Mouse (Mus musculus) MEL (cell line): ENCODE data around the gene Ppm1m. TPM values are rescaled to one million over a fixed set of nuclear protein-coding genes. Genes with fewer than 3 reads are reported as not detected.

Source experiments
- DNase-seq: peaks from one replicate; pipeline ENCODE4 v3.0.0; 2011; ENCODE audit warnings: low read depth, low spot score
- H3K27ac ChIP-seq: 2 replicates; pipeline ENCODE4 v1.5.1; 2012; ENCODE audit warnings: low read depth, mild to moderate bottlenecking, control low read depth, low read length, moderate library complexity; ENCODE audit not compliant: control insufficient read depth
- H3K27me3 ChIP-seq, 2 experiments: fragments of 150-350 bp in 1 of 2; sonication (generic) in 1 of 2; 2 replicates each; pipeline ENCODE4 v1.6.1; 2012; ENCODE audit warnings: low read length in 2 of 2, mild to moderate bottlenecking in 2 of 2, improper control_type of control experiment in 1 of 2, moderate library complexity in 1 of 2; ENCODE audit not compliant: insufficient read depth in 2 of 2, control insufficient read depth in 1 of 2
- H3K36me3 ChIP-seq, 2 experiments: 2 replicates each; pipeline ENCODE4 v1.6.1; 2012 to 2014; ENCODE audit warnings: low read length in 2 of 2, improper control_type of control experiment in 1 of 2, inconsistent platforms in 1 of 2, mild to moderate bottlenecking in 1 of 2; ENCODE audit not compliant: insufficient read depth in 2 of 2, control insufficient read depth in 1 of 2
- H3K4me1 ChIP-seq, 2 experiments: fragments of 150-350 bp in 1 of 2; sonication (generic) in 1 of 2; 2 replicates each; pipeline ENCODE4 v1.6.1; 2012; ENCODE audit warnings: low read length in 2 of 2, improper control_type of control experiment in 1 of 2, mild to moderate bottlenecking in 1 of 2; ENCODE audit not compliant: insufficient read depth in 2 of 2, control insufficient read depth in 1 of 2
- H3K4me3 ChIP-seq, 2 experiments: fragments of 150-350 bp in 1 of 2; sonication (generic) in 1 of 2; 2 replicates each; pipeline ENCODE4 v1.5.1; 2012; ENCODE audit warnings: low read depth in 2 of 2, low read length in 2 of 2, mild to moderate bottlenecking in 2 of 2, moderate library complexity in 2 of 2, control low read depth in 1 of 2, improper control_type of control experiment in 1 of 2; ENCODE audit not compliant: control insufficient read depth in 1 of 2, insufficient read depth in 1 of 2
- H3K79me2 ChIP-seq: 2 replicates; pipeline ENCODE4 v1.6.1; 2012; ENCODE audit warnings: mild to moderate bottlenecking, low read length, moderate library complexity; ENCODE audit not compliant: control insufficient read depth, poor library complexity, insufficient read depth
- H3K9ac ChIP-seq: 2 replicates; pipeline ENCODE4 v1.6.1; 2012; ENCODE audit warnings: low read depth, mild to moderate bottlenecking, control low read depth, low read length, moderate library complexity; ENCODE audit not compliant: control insufficient read depth, poor library complexity, severe bottlenecking
- H3K9me3 ChIP-seq: fragments of 150-350 bp; sonication (generic); replicated peaks from 2 replicates; pipeline ENCODE4 v1.6.1; 2012; ENCODE audit warnings: mild to moderate bottlenecking, low read length, improper control_type of control experiment, moderate library complexity; ENCODE audit not compliant: insufficient read depth
- BHLHE40 ChIP-seq: IDR thresholded peaks from 2 replicates; pipeline ENCODE4 v1.6.1; 2012; ENCODE audit warnings: low read depth, mild to moderate bottlenecking, inconsistent platforms, low read length, improper control_type of control experiment, borderline replicate concordance
- CHD1 ChIP-seq: IDR thresholded peaks from 2 replicates; pipeline ENCODE4 v1.6.1; 2012; ENCODE audit warnings: low read depth, mild to moderate bottlenecking, inconsistent platforms, low read length, improper control_type of control experiment
- CHD2 ChIP-seq: IDR thresholded peaks from 2 replicates; pipeline ENCODE4 v1.6.1; 2011; ENCODE audit warnings: low read length, improper control_type of control experiment
- CTCF ChIP-seq, 3 experiments: IDR thresholded peaks in 2 of 3; conservative IDR thresholded peaks in 1 of 3; 2 replicates each; pipeline ENCODE4 v1.5.1; 2011 to 2012; ENCODE audit warnings: low read length in 3 of 3, low read depth in 2 of 3, mild to moderate bottlenecking in 2 of 3, improper control_type of control experiment in 1 of 3, inconsistent platforms in 1 of 3, mixed read lengths in 1 of 3, moderate library complexity in 1 of 3; ENCODE audit not compliant: control insufficient read depth in 1 of 3, insufficient read depth in 1 of 3, poor library complexity in 1 of 3, severe bottlenecking in 1 of 3
- ETS1 ChIP-seq: IDR thresholded peaks from 2 replicates; pipeline ENCODE4 v1.6.1; 2012; ENCODE audit warnings: low read depth, mild to moderate bottlenecking, inconsistent platforms, low read length, improper control_type of control experiment, moderate library complexity
- GATA1 ChIP-seq: IDR thresholded peaks from 2 replicates; pipeline ENCODE4 v1.6.1; 2011; ENCODE audit warnings: low read depth, low read length, improper control_type of control experiment
- HCFC1 ChIP-seq: IDR thresholded peaks from 2 replicates; pipeline ENCODE4 v1.6.1; 2012; ENCODE audit warnings: low read depth, mild to moderate bottlenecking, inconsistent platforms, low read length, improper control_type of control experiment, moderate library complexity
- JUND ChIP-seq: IDR thresholded peaks from 2 replicates; pipeline ENCODE4 v1.6.1; 2011; ENCODE audit warnings: low read depth, mild to moderate bottlenecking, improper control_type of control experiment, low read length
- KAT2A ChIP-seq: conservative IDR thresholded peaks from 2 replicates; pipeline ENCODE4 v1.6.1; 2012; ENCODE audit warnings: low read depth, low read length, improper control_type of control experiment, inconsistent platforms
- MAFK ChIP-seq: IDR thresholded peaks from 2 replicates; pipeline ENCODE4 v1.6.1; 2011; ENCODE audit warnings: low read depth, mild to moderate bottlenecking, low read length, improper control_type of control experiment, borderline replicate concordance
- MXI1 ChIP-seq: IDR thresholded peaks from 2 replicates; pipeline ENCODE4 v1.6.1; 2011; ENCODE audit warnings: mild to moderate bottlenecking, low read depth, low read length, improper control_type of control experiment
- POLR2A ChIP-seq, 2 experiments: IDR thresholded peaks; 2 replicates each; pipeline ENCODE4 v1.6.1; 2011 to 2012; ENCODE audit warnings: low read length in 2 of 2, mild to moderate bottlenecking in 2 of 2, control low read depth in 1 of 2, improper control_type of control experiment in 1 of 2, low read depth in 1 of 2, moderate library complexity in 1 of 2; ENCODE audit not compliant: control insufficient read depth in 1 of 2, insufficient read depth in 1 of 2, poor library complexity in 1 of 2
- RCOR1 ChIP-seq: IDR thresholded peaks from 2 replicates; pipeline ENCODE4 v1.6.1; 2012; ENCODE audit warnings: low read depth, mild to moderate bottlenecking, inconsistent platforms, low read length, improper control_type of control experiment
- SMC3 ChIP-seq: IDR thresholded peaks from 2 replicates; pipeline ENCODE4 v1.6.1; 2011; ENCODE audit warnings: low read depth, low read length, improper control_type of control experiment
- TAL1 ChIP-seq: IDR thresholded peaks from 2 replicates; pipeline ENCODE4 v1.6.1; 2012; ENCODE audit warnings: mild to moderate bottlenecking, inconsistent platforms, low read length, moderate library complexity, mixed read lengths
- TCF12 ChIP-seq: IDR thresholded peaks from 2 replicates; pipeline ENCODE4 v1.6.1; 2014; ENCODE audit warnings: low read depth, mild to moderate bottlenecking, inconsistent platforms, low read length, improper control_type of control experiment, moderate library complexity
- UBTF ChIP-seq: IDR thresholded peaks from 2 replicates; pipeline ENCODE4 v1.6.1; 2012; ENCODE audit warnings: low read depth, mild to moderate bottlenecking, inconsistent platforms, low read length, improper control_type of control experiment, moderate library complexity, borderline replicate concordance; ENCODE audit not compliant: insufficient read depth
- USF1 ChIP-seq: IDR thresholded peaks from 2 replicates; pipeline ENCODE4 v1.6.1; 2014; ENCODE audit warnings: low read depth, mild to moderate bottlenecking, inconsistent platforms, low read length, improper control_type of control experiment, moderate library complexity
- USF2 ChIP-seq, 2 experiments: IDR thresholded peaks; 2 replicates each; pipeline ENCODE4 v1.6.1; 2011 to 2012; ENCODE audit warnings: improper control_type of control experiment in 2 of 2, low read length in 2 of 2, borderline replicate concordance in 1 of 2, inconsistent platforms in 1 of 2, low read depth in 1 of 2, mild to moderate bottlenecking in 1 of 2; ENCODE audit not compliant: insufficient read depth in 1 of 2
- ZKSCAN1 ChIP-seq: IDR thresholded peaks from 2 replicates; pipeline ENCODE4 v1.6.1; 2012; ENCODE audit warnings: low read depth, mild to moderate bottlenecking, inconsistent platforms, low read length, improper control_type of control experiment, moderate library complexity
- polyA plus RNA-seq, 2 experiments: library from polyadenylated mRNA; stranded (reverse) in 1 of 2; unstranded in 1 of 2; fragments of >175 nt in 1 of 2; fragments of >200 nt in 1 of 2; gene quantifications; 2 replicates each; pipeline versions ENCODE4 v1.2.1 to v1.2.4; 2012; ENCODE audit warnings: low replicate concordance in 2 of 2, low read depth in 1 of 2; ENCODE audit not compliant: insufficient read length in 2 of 2, insufficient read depth in 1 of 2, missing spikeins in 1 of 2
- total RNA-seq: library from RNA; depleted of rRNA; stranded (reverse); fragments of 300-350 nt; gene quantifications from 2 replicates; pipeline ENCODE4 v1.2.3, GENCODE M21; 2012; rRNA removed

Gene Ppm1m
- total RNA-seq (29.4 and 34.2 TPM in 2 replicates), polyA plus RNA-seq (10 to 100 TPM in 1 of 2 experiments, not detected in 1; 47.2 TPM)

DNA sequence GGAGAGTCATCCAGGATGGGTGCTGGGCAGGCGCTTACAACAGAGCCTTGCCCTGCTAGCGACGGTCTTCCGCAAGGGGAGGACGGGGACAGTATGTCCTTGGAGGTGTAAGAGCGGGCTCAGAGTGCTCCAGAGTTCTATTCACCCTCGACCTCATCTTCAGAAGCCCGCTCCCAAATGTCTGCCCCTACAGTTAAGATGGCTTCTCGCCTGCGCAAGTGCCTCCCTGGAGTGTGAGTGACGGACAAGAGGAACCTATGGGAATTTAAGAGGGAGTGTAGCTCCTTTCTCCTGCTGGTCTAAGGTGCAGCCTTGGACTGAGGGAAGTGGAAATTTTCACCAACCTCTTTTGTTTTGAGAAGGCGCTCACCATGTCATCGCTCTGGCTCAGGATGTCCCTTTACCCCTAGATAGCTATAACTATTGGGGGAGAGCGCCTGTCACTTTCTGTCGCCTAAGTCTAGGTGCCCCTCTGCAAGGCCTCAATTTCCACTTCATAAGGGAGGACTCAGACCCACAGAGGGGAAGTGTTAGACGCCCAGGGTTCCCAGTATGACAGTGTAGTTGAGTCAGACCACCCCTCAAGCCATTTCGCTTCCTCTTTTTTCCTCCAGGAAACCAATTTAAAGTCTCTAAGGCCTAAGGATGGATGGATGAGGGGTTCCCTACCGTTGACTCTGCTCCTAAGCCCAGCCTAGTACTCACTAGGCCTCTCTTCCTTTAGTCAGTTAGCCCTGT lies at the start of gene Ppm1m:
Gene Ppm1m, minus strand, starts transcription at position 212 of the 738 bp plus-strand sequence.
- peak; percentile 61 for DNase-seq
- Histone ChIP-seq H3K4me1 (peaks cover 9 to 32% of the 10 kb centered on the region in 2 experiments), H3K4me3 (peak within 1 kb of the TSS; percentile 55 to 59), H3K9ac (peak within 1 kb of the TSS; percentile 92), H3K27ac (peak within 1 kb of the TSS; percentile 50), H3K27me3 (no peaks in the 10 kb centered on the region), H3K36me3 (peaks cover 0 to 18% of the 10 kb centered on the region in 2 experiments; a peak in 2 of 4 replicates), H3K79me2 (peaks cover 14% of the 10 kb centered on the region), H3K9me3 (no peaks in the 10 kb centered on the region)
- TF ChIP-seq ETS1: no peak
- TF ChIP-seq CHD1: no peak
- TF ChIP-seq BHLHE40: no peak
- TF ChIP-seq CTCF (IDR thresholded peaks at IDR 0.05 in 2 of 3, conservative IDR thresholded peaks at IDR 0.05 in 1 of 3; ENCODE audit: control insufficient read depth in 1 of 3, insufficient read depth in 1 of 3, low read depth in 2 of 3, low read length in 3 of 3, poor library complexity in 1 of 3, severe bottlenecking in 1 of 3): no peak
- TF ChIP-seq SMC3: no peak
- no peak for TF ChIP-seq POLR2A (IDR thresholded peaks at IDR 0.05; ENCODE audit: control insufficient read depth in 1 of 2, insufficient read depth in 1 of 2, low read depth in 1 of 2, low read length in 2 of 2, poor library complexity in 1 of 2)
- TF ChIP-seq TAL1: no peak
- TF ChIP-seq MXI1: no peak
- no peak for TF ChIP-seq USF2 (IDR thresholded peaks at IDR 0.05; ENCODE audit: borderline replicate concordance in 1 of 2, insufficient read depth in 1 of 2, low read depth in 1 of 2, low read length in 2 of 2)
- no peak for TF ChIP-seq GATA1
- TF ChIP-seq ZKSCAN1: no peak
- no peak for TF ChIP-seq MAFK
- no peak for TF ChIP-seq CHD2
- TF ChIP-seq USF1: no peak

DNA sequence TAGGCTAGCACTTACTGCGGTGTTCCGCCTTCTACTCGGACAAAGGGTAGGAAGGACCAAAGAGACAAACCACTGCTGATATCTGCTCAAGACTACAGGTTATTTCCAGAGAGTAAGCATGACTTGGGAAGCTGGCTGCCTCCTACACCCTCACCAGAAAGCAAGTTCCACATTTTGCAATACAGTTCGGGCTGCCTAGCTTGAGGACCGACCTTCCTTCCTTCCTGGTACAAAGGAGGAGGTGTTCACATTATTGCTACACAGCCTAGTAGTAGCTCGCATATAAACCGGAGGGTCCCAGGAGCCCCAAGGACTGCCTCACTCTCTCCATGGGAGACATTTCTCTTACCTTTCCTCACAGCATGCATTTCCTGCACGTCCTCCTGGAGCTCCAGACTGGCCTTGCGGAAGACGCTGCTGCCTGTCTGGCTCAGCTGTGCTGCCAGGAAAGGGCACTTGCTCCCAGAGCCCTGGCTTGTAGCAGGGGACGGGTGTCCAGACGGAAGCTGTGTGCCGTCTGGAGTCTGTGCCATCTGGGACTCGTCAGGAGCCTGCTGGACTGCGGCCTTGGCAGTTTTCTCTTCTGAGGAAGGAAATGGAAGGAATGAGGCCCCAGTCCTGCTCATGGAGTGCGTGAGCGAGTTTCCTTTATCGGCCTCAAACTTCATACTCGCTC lies 43.4 kb upstream of the Ppm1m start:
- no peak overlapping the region for H3K4me3 ChIP-seq
- no peaks in the 10 kb centered on the region for H3K27me3 ChIP-seq
- no peaks in the 10 kb centered on the region for H3K9me3 ChIP-seq
- TF ChIP-seq UBTF (no peak), HCFC1 (no peak), ZKSCAN1 (no peak), KAT2A (no peak), CHD1 (no peak), TCF12 (no peak), MXI1 (no peak), RCOR1 (no peak), CTCF (IDR thresholded peaks at IDR 0.05 in 2 of 3, conservative IDR thresholded peaks at IDR 0.05 in 1 of 3; ENCODE audit: control insufficient read depth in 1 of 3, insufficient read depth in 1 of 3, low read depth in 2 of 3, low read length in 3 of 3, poor library complexity in 1 of 3, severe bottlenecking in 1 of 3) (no peak), JUND (no peak), TAL1 (no peak), USF1 (no peak)
- DNase-seq: no peak
- no peak overlapping the region for H3K9ac ChIP-seq
- H3K27ac ChIP-seq: no peak overlapping the region
- peaks cover 0 to 7% of the 10 kb centered on the region in 2 experiments; a peak in 1 of 4 replicates for H3K36me3 ChIP-seq
- H3K4me1 ChIP-seq: peaks cover 0 to 4% of the 10 kb centered on the region in 2 experiments; a peak in 1 of 4 replicates
- peaks cover 6% of the 10 kb centered on the region for H3K79me2 ChIP-seq
